ENCODE assay signal across 26 mouse cellular contexts in the genomic region with DNA sequence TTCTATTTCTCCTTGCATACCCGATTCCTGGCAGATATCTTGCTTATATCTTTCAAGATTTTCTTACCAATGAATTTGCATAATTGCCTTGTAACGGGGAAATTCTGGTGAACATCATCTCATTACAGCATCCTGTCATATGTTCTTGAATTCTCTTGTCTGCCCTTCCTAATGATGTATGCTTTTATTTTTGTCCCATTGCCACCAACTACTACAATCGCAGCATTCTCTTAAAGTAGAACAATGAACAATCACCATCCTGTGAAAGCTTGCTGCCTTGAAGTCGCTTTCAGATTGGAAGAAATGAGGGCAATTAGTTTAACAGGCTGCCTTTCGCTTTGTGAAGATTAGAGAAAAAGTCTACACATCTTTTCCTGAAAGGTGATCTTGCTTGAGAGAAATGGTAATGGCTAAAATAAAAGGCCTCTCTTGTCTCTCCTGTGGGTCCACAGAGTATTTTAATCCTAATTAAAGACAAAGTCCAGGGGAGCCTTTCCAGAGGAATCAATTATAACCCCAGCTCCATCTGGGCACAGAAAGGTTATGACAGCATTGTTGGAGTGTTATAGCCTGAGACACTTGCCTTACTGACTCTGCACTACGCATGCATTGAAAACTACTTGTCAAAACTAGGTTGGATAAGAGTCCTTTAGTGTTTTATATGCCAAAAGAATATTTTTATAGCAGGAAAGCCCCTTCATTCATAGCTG.
A peak's percentile ranks its signal among the peaks of the same experiment; 100 is the strongest.
DNase-seq lines count a peak whose midpoint lies in the region; ATAC-seq and TF ChIP-seq lines count a peak whose summit lies in the region.
"Had no signal": no experiment of that assay in that cellular context is flagged by ENCODE, and none has a peak within 500 bp of the region (broad histone marks: within the 10 kb centered on the region; RNA-seq: fewer than 3 reads in every experiment).

No protein-coding gene starts in this region.

- H3K27ac ChIP-seq in midbrain, embryonic 15.5 days = no peak overlapping the region
- H3K27ac ChIP-seq in midbrain, embryonic 11.5 days (ENCODE audit: low read depth, low read length) = no peak overlapping the region
- no peak overlapping the region for H3K27ac ChIP-seq in forebrain, embryonic 16.5 days (ENCODE audit: low read length)
- H3K27ac ChIP-seq: kidney, postnatal 0 days; liver, embryonic 12.5 days; neural tube, embryonic 12.5 days had no signal

- no peak overlapping the region for H3K9ac ChIP-seq in midbrain, embryonic 15.5 days
- no peak overlapping the region for H3K9ac ChIP-seq in midbrain, embryonic 11.5 days (ENCODE audit: low read length)
- H3K9ac ChIP-seq in forebrain, embryonic 16.5 days (replicated peaks; ENCODE audit: low read depth, low read length) = no peak overlapping the region
- H3K9ac ChIP-seq: liver, embryonic 12.5 days; liver, postnatal 0 days; neural tube, embryonic 12.5 days had no signal

- TF ChIP-seq POLR2A in brain, embryonic 14.5 days (IDR thresholded peaks at IDR 0.05; ENCODE audit: borderline replicate concordance, extremely low read depth, insufficient read depth, insufficient read length, poor library complexity, severe bottlenecking) = no peak

- no peak overlapping the region for H3K4me3 ChIP-seq in midbrain, embryonic 15.5 days
- H3K4me3 ChIP-seq in midbrain, embryonic 11.5 days (ENCODE audit: low read depth, low read length) = no peak overlapping the region
- H3K4me3 ChIP-seq in forebrain, embryonic 16.5 days (replicated peaks; ENCODE audit: low read length) = no peak overlapping the region
- H3K4me3 ChIP-seq: liver, embryonic 12.5 days; megakaryocyte, embryonic 14.5 days; neural tube, embryonic 12.5 days had no signal

- no peaks in the 10 kb centered on the region for H3K4me1 ChIP-seq in midbrain, embryonic 15.5 days
- H3K4me1 ChIP-seq in midbrain, embryonic 11.5 days (ENCODE audit: control insufficient read depth, insufficient read depth, low read length) = no peaks in the 10 kb centered on the region
- no peaks in the 10 kb centered on the region for H3K4me1 ChIP-seq in forebrain, embryonic 16.5 days (replicated peaks; ENCODE audit: control insufficient read depth, insufficient read depth, low read length)
- H3K4me1 ChIP-seq: liver, embryonic 12.5 days; megakaryocyte, embryonic 14.5 days; neural tube, embryonic 12.5 days had no signal

- TF ChIP-seq CTCF in brain, embryonic 14.5 days (IDR thresholded peaks at IDR 0.05; ENCODE audit: borderline replicate concordance, extremely low read depth, insufficient read depth, insufficient read length) = no peak

- H3K9me3 ChIP-seq in midbrain, embryonic 15.5 days = no peaks in the 10 kb centered on the region
- no peaks in the 10 kb centered on the region for H3K9me3 ChIP-seq in midbrain, embryonic 11.5 days (ENCODE audit: control insufficient read depth, low read length)
- H3K9me3 ChIP-seq in forebrain, embryonic 16.5 days (ENCODE audit: control insufficient read depth, low read length) = no peaks in the 10 kb centered on the region
- H3K9me3 ChIP-seq: liver, embryonic 12.5 days; megakaryocyte, embryonic 14.5 days; neural tube, embryonic 12.5 days had no signal

- 55% methylated on average over 6 of the region's 6 CpGs for WGBS in midbrain, embryonic 15.5 days
- 78% methylated on average over 6 of the region's 6 CpGs for WGBS in midbrain, embryonic 11.5 days
- 15% methylated on average over 6 of the region's 6 CpGs for WGBS in forebrain, embryonic 16.5 days

- H3K36me3 ChIP-seq in midbrain, embryonic 15.5 days (replicated peaks) = no peaks in the 10 kb centered on the region
- H3K36me3 ChIP-seq in midbrain, embryonic 11.5 days (ENCODE audit: control insufficient read depth, insufficient read depth, low read length) = no peaks in the 10 kb centered on the region
- H3K36me3 ChIP-seq in forebrain, embryonic 16.5 days (ENCODE audit: control insufficient read depth, insufficient read depth) = no peaks in the 10 kb centered on the region
- H3K36me3 ChIP-seq: liver, embryonic 12.5 days; neural tube, embryonic 12.5 days had no signal

- intact Hi-C loops in left cerebral cortex, postnatal 4 days (cut with DNase I) = no loop called here

- no peak for DNase-seq in midbrain, embryonic 11.5 days (ENCODE audit: low spot score, missing footprints)
- DNase-seq in brain, embryonic 14.5 days (ENCODE audit: low read depth) = peak; percentile 64
- peak; percentile 88 for DNase-seq in retina, postnatal 1 day
- no peak for DNase-seq in left cerebral cortex, postnatal 4 days
- no peak for DNase-seq in thymus, postnatal 10 days (ENCODE audit: low spot score in 2 of 2)
- DNase-seq: adrenal gland, adult 2 months; adrenal gland, postnatal 36 days; cerebellum, adult 11 months; cerebellum, adult 9-10 months; cerebellum, postnatal 36 days; kidney, adult 2 months; kidney, postnatal 4 days; liver, postnatal 0 days; lung, postnatal 4 days; right cerebral cortex, postnatal 25 days; spleen, adult 18-20 months; thymus, postnatal 25 days had no signal

- H3K27me3 ChIP-seq in midbrain, embryonic 15.5 days (replicated peaks) = no peaks in the 10 kb centered on the region
- H3K27me3 ChIP-seq in midbrain, embryonic 11.5 days (ENCODE audit: control insufficient read depth, insufficient read depth, low read length) = no peaks in the 10 kb centered on the region
- no peaks in the 10 kb centered on the region for H3K27me3 ChIP-seq in forebrain, embryonic 16.5 days (replicated peaks; ENCODE audit: control insufficient read depth, insufficient read depth, low read length)
- H3K27me3 ChIP-seq: liver, embryonic 12.5 days; megakaryocyte, embryonic 14.5 days; neural tube, embryonic 12.5 days had no signal

- H3K4me2 ChIP-seq in midbrain, embryonic 15.5 days = no peak overlapping the region
- H3K4me2 ChIP-seq in midbrain, embryonic 11.5 days = no peak overlapping the region
- H3K4me2 ChIP-seq in forebrain, embryonic 16.5 days (ENCODE audit: low read length) = no peak overlapping the region
- H3K4me2 ChIP-seq: liver, embryonic 12.5 days; neural tube, embryonic 12.5 days had no signal

- ATAC-seq in midbrain, embryonic 15.5 days (replicated peaks) = peak; percentile 62
- no peak for ATAC-seq in midbrain, embryonic 11.5 days (ENCODE audit: low FRiP score)
- ATAC-seq in forebrain, embryonic 16.5 days = peak; percentile 68
- ATAC-seq: activated CD4-positive, CD25-positive, alpha-beta regulatory T cell, adult 4 months; CD4-positive, CD25-positive, alpha-beta regulatory T cell, adult 4 months; hindbrain, embryonic 16.5 days; liver, embryonic 12.5 days; liver, postnatal 0 days had no signal

Comparison
In these comparisons a context has a peak if more than half of its experiments do, and no peak if none do; other contexts are left out.
1. DNase-seq: peak in brain, embryonic 14.5 days (single experiment) and retina, postnatal 1 day (single experiment); none in midbrain, embryonic 11.5 days (single experiment), left cerebral cortex, postnatal 4 days (single experiment) and thymus, postnatal 10 days (0 of 2).